Mouse (Mus musculus) megakaryocyte, embryonic 14.5 days (primary cell): ENCODE measurements around the gene Pdss2.

ENCODE experiments used
- FLI1 ChIP-seq: IDR thresholded peaks from 2 replicates; pipeline ENCODE4 v1.6.1; 2012; ENCODE audit warnings: low read length, inconsistent platforms, mixed read lengths
- GATA1 ChIP-seq: IDR thresholded peaks from 3 replicates; pipeline ENCODE4 v1.6.1; 2012; ENCODE audit warnings: mixed read lengths, low read length, inconsistent platforms, borderline replicate concordance

- TF ChIP-seq GATA1 (no peak), FLI1 (no peak)
These were observed 46.1 kb upstream of the Pdss2 start for GRCm38 (mm10) chr10:43175156-43175601.
